Mouse (Mus musculus): ENCODE data around the gene Lrrc15. TPM values are rescaled to one million over a fixed set of nuclear protein-coding genes. Genes with fewer than 3 reads are reported as not detected.

Lrrc15 gene
- 0.08 and 0.09 TPM in 2 replicates for polyA plus RNA-seq (2015; fragmentation: Nextera tagmentation; extraction: Ambion mirVana)

- Histone ChIP-seq H3K9me3 (replicated peaks) (no peaks in the 10 kb centered on the region), H3K4me3 (peak within 1 kb of the TSS; percentile 22), H3K4me2 (peak within 1 kb of the TSS; percentile 57), H3K27ac (no peak within 1 kb of the TSS), H3K36me3 (ENCODE audit: poor library complexity, severe bottlenecking) (no peaks in the 10 kb centered on the region), H3K4me1 (peaks cover 26% of the 10 kb centered on the region), H3K27me3 (peaks cover 50% of the 10 kb centered on the region), H3K9ac (no peak within 1 kb of the TSS; the same call in 1 of the 2 replicates)
- ATAC-seq = peak; percentile 28; the same call in 1 of the 2 replicates
- WGBS = 10% methylated on average over 34 of the region's 34 CpGs
Observed at GRCm38 (mm10) chr16:30282844-30283495, at the start of gene Lrrc15. Gene Lrrc15, minus strand, starts transcription at chr16:30283256.

- H3K9me3 ChIP-seq (replicated peaks) = no peaks in the 10 kb centered on the region
- ATAC-seq = no peak
- peaks cover 22% of the 10 kb centered on the region for H3K27me3 ChIP-seq
- H3K9ac ChIP-seq = no peak overlapping the region
- peaks cover 6% of the 10 kb centered on the region for H3K4me1 ChIP-seq
- no peak overlapping the region for H3K4me3 ChIP-seq
- H3K4me2 ChIP-seq = no peak overlapping the region
- H3K36me3 ChIP-seq (ENCODE audit: poor library complexity, severe bottlenecking) = peaks cover 12% of the 10 kb centered on the region; the same call in 1 of the 2 replicates
- H3K27ac ChIP-seq = no peak overlapping the region
Observed at GRCm38 (mm10) chr16:30314236-30314635, 31.2 kb upstream of the Lrrc15 start.

- Histone ChIP-seq H3K36me3 (ENCODE audit: poor library complexity, severe bottlenecking) (peaks cover 9% of the 10 kb centered on the region; the same call in 1 of the 2 replicates), H3K4me1 (peaks cover 22% of the 10 kb centered on the region), H3K4me3 (peak within 1 kb of the TSS; percentile 52), H3K4me2 (peak within 1 kb of the TSS; percentile 91), H3K9me3 (replicated peaks) (no peaks in the 10 kb centered on the region), H3K27ac (no peak within 1 kb of the TSS), H3K9ac (peak within 1 kb of the TSS; percentile 67), H3K27me3 (peaks cover 53% of the 10 kb centered on the region)
- no peak for ATAC-seq
Observed at GRCm38 (mm10) chr16:30310647-30311046, 27.6 kb upstream of the Lrrc15 start, which contains the start of gene Gp5. Gene Gp5, minus strand, starts transcription at chr16:30310779.

GRCm38 (mm10) chr16:30310171-30310515 is 27.1 kb upstream of the Lrrc15 start:
- no peak overlapping the region for H3K9ac ChIP-seq
- no peak overlapping the region for H3K27ac ChIP-seq
- no peak overlapping the region for H3K4me2 ChIP-seq
- no peak for ATAC-seq
- H3K4me3 ChIP-seq = no peak overlapping the region
- 52% methylated on average over 8 of the region's 8 CpGs for WGBS
- H3K9me3 ChIP-seq (replicated peaks) = no peaks in the 10 kb centered on the region
- H3K36me3 ChIP-seq (ENCODE audit: poor library complexity, severe bottlenecking) = peaks cover 6% of the 10 kb centered on the region; the same call in 1 of the 2 replicates
- peaks cover 55% of the 10 kb centered on the region for H3K27me3 ChIP-seq
- peaks cover 22% of the 10 kb centered on the region for H3K4me1 ChIP-seq

- ATAC-seq = no peak; the same call in 1 of the 2 replicates
- H3K27me3 ChIP-seq = peaks cover 57% of the 10 kb centered on the region
- H3K36me3 ChIP-seq (ENCODE audit: poor library complexity, severe bottlenecking) = peaks cover under 1% of the 10 kb centered on the region; the same call in 1 of the 2 replicates
- peak overlapping the region; percentile 91 for H3K4me2 ChIP-seq
- H3K4me3 ChIP-seq = peak overlapping the region; percentile 52
- H3K9me3 ChIP-seq (replicated peaks) = no peaks in the 10 kb centered on the region
- H3K4me1 ChIP-seq = peaks cover 22% of the 10 kb centered on the region
- WGBS = 4% methylated on average over 34 of the region's 34 CpGs
- no peak overlapping the region for H3K27ac ChIP-seq
- peak overlapping the region; percentile 67 for H3K9ac ChIP-seq
Observed at GRCm38 (mm10) chr16:30309395-30310170, 26.5 kb upstream of the Lrrc15 start.

- Histone ChIP-seq H3K27ac (no peak overlapping the region), H3K9ac (peak overlapping the region; percentile 67), H3K9me3 (replicated peaks) (no peaks in the 10 kb centered on the region), H3K36me3 (ENCODE audit: poor library complexity, severe bottlenecking) (no peaks in the 10 kb centered on the region), H3K4me2 (peak overlapping the region; percentile 91), H3K27me3 (peaks cover 64% of the 10 kb centered on the region), H3K4me1 (peaks cover 22% of the 10 kb centered on the region), H3K4me3 (peak overlapping the region; percentile 52)
- WGBS = under 1% methylated on average over 71 of the region's 72 CpGs
- peak; percentile 71 for ATAC-seq
Observed at GRCm38 (mm10) chr16:30308616-30309394, 25.7 kb upstream of the Lrrc15 start.

GRCm38 (mm10) chr16:30307961-30308615 is 25.0 kb upstream of the Lrrc15 start:
- Histone ChIP-seq H3K9ac (peak overlapping the region; percentile 67), H3K27ac (no peak overlapping the region), H3K27me3 (peaks cover 67% of the 10 kb centered on the region), H3K4me2 (peak overlapping the region; percentile 91), H3K4me1 (peaks cover 22% of the 10 kb centered on the region), H3K4me3 (peak overlapping the region; percentile 52), H3K36me3 (ENCODE audit: poor library complexity, severe bottlenecking) (no peaks in the 10 kb centered on the region), H3K9me3 (replicated peaks) (no peaks in the 10 kb centered on the region)
- ATAC-seq = peak; percentile 39; the same call in 1 of the 2 replicates
- WGBS = 15% methylated on average over 29 of the region's 29 CpGs

GRCm38 (mm10) chr16:30307306-30307705 is 24.2 kb upstream of the Lrrc15 start:
- Histone ChIP-seq H3K9me3 (replicated peaks) (no peaks in the 10 kb centered on the region), H3K4me2 (no peak overlapping the region), H3K27ac (no peak overlapping the region), H3K27me3 (peaks cover 67% of the 10 kb centered on the region), H3K36me3 (ENCODE audit: poor library complexity, severe bottlenecking) (no peaks in the 10 kb centered on the region), H3K4me3 (no peak overlapping the region), H3K9ac (no peak overlapping the region), H3K4me1 (peaks cover 22% of the 10 kb centered on the region)
- WGBS = 56% methylated on average over 12 of the region's 12 CpGs
- ATAC-seq = no peak

- H3K36me3 ChIP-seq (ENCODE audit: poor library complexity, severe bottlenecking) = no peaks in the 10 kb centered on the region
- no peak for ATAC-seq
- H3K27me3 ChIP-seq = peaks cover 63% of the 10 kb centered on the region
- no peak overlapping the region for H3K27ac ChIP-seq
- 89% methylated on average over 4 of the region's 4 CpGs for WGBS
- no peak overlapping the region for H3K9ac ChIP-seq
- H3K4me3 ChIP-seq = no peak overlapping the region
- H3K9me3 ChIP-seq (replicated peaks) = no peaks in the 10 kb centered on the region
- no peak overlapping the region for H3K4me2 ChIP-seq
- H3K4me1 ChIP-seq = peaks cover 22% of the 10 kb centered on the region
Observed at GRCm38 (mm10) chr16:30306102-30306501, 23.0 kb upstream of the Lrrc15 start.

- no peak for ATAC-seq
- no peaks in the 10 kb centered on the region for H3K36me3 ChIP-seq (ENCODE audit: poor library complexity, severe bottlenecking)
- no peak overlapping the region for H3K27ac ChIP-seq
- peaks cover 45% of the 10 kb centered on the region for H3K27me3 ChIP-seq
- WGBS = 87% methylated on average over 5 of the region's 5 CpGs
- H3K4me3 ChIP-seq = no peak overlapping the region
- H3K4me1 ChIP-seq = peaks cover 16% of the 10 kb centered on the region
- H3K9me3 ChIP-seq (replicated peaks) = no peaks in the 10 kb centered on the region
- H3K9ac ChIP-seq = no peak overlapping the region
- H3K4me2 ChIP-seq = no peak overlapping the region
Observed at GRCm38 (mm10) chr16:30304236-30304635, 21.2 kb upstream of the Lrrc15 start.

GRCm38 (mm10) chr16:30303411-30303810 is 20.4 kb upstream of the Lrrc15 start:
- 79% methylated on average over 2 of the region's 2 CpGs for WGBS
- Histone ChIP-seq H3K9me3 (replicated peaks) (no peaks in the 10 kb centered on the region), H3K4me3 (no peak overlapping the region), H3K4me2 (no peak overlapping the region), H3K27ac (no peak overlapping the region), H3K9ac (no peak overlapping the region), H3K36me3 (ENCODE audit: poor library complexity, severe bottlenecking) (no peaks in the 10 kb centered on the region), H3K4me1 (peaks cover 8% of the 10 kb centered on the region), H3K27me3 (peaks cover 37% of the 10 kb centered on the region)
- no peak for ATAC-seq

All from forebrain, embryonic 13.5 days (tissue).